Mouse (Mus musculus) heart, embryonic 13.5 days (tissue): ENCODE data around the gene Fam24b. TPM values are rescaled to one million over a fixed set of nuclear protein-coding genes. Genes with fewer than 3 reads are reported as not detected.

ENCODE experiments used
- polyA plus RNA-seq: library from polyadenylated mRNA; unstranded; fragments of >200 nt; fragmentation: Nextera tagmentation; extraction: Ambion mirVana; gene quantifications from 2 replicates; pipeline ENCODE4 v1.2.1, GENCODE M21; 2015

The Fam24b gene
- polyA plus RNA-seq, 1 experiment from 2014 or later, result not detected

Other genes starting within 250 kb of the Fam24b start
- gene 4933402N03Rik, start 183.2 kb downstream of the Fam24b start, polyA plus RNA-seq, result not detected in 2 replicates
- 0.09 and 0.27 TPM in 2 replicates for gene 5430419D17Rik, start 155.1 kb downstream of the Fam24b start, polyA plus RNA-seq
- gene Cuzd1, start 7.2 kb downstream of the Fam24b start, polyA plus RNA-seq, result 0.74 TPM in 2 replicates
- gene Fam24a, start 4.3 kb upstream of the Fam24b start, polyA plus RNA-seq, result not detected in 2 replicates
- 18.3 and 18.5 TPM in 2 replicates for gene 2310057M21Rik, start 33.2 kb upstream of the Fam24b start, polyA plus RNA-seq
- 89.2 and 90.2 TPM in 2 replicates for gene Pstk, start 41.6 kb upstream of the Fam24b start, polyA plus RNA-seq
- gene Ikzf5, start 81.0 kb upstream of the Fam24b start, polyA plus RNA-seq, result 7.5 and 7.9 TPM in 2 replicates
- 70.3 and 74.9 TPM in 2 replicates for gene Acadsb, start 81.1 kb upstream of the Fam24b start, polyA plus RNA-seq
- not detected in 2 replicates for gene Hmx3, start 213.4 kb upstream of the Fam24b start, polyA plus RNA-seq
- gene Hmx2, start 219.3 kb upstream of the Fam24b start, polyA plus RNA-seq, result not detected in 2 replicates
- 130 and 143 TPM in 2 replicates for gene Bub3, start 230.7 kb upstream of the Fam24b start, polyA plus RNA-seq